Mouse (Mus musculus) heart, adult 2 months (tissue): ENCODE measurements around the gene Farsa.

Experiments used
- CTCF ChIP-seq: fragments of 200-600 bp; IDR thresholded peaks from 2 replicates; pipeline ENCODE4 v1.8.1; 2022; ENCODE audit warnings: antibody characterized with exemption, mild to moderate bottlenecking, moderate library complexity
- EP300 ChIP-seq: fragments of 200-500 bp; IDR thresholded peaks from 2 replicates; pipeline ENCODE4 v1.6.1; 2011; ENCODE audit warnings: low read depth, low read length, control low read depth; ENCODE audit not compliant: insufficient read depth
- POLR2A ChIP-seq: fragments of 200-500 bp; IDR thresholded peaks from 2 replicates; pipeline ENCODE4 v1.6.1; 2011; ENCODE audit warnings: mild to moderate bottlenecking, low read depth, low read length, control low read depth; ENCODE audit not compliant: insufficient read depth

GRCm38 (mm10) chr8:84844397-84845070 is 12.3 kb upstream of the Farsa start:
- no peak for TF ChIP-seq POLR2A
- no peak for TF ChIP-seq CTCF
- no peak for TF ChIP-seq EP300
